Mouse (Mus musculus) olfactory bulb, adult 2 months (tissue): ENCODE measurements at regions not wholly inside any gene's neighbourhood (a gene's known extent, or its start where the extent isn't known, plus 50 kb on each side); places are given as distances from the start of the nearest gene placed in this dataset.

Source experiments
- CTCF ChIP-seq: fragments of 200-500 bp; IDR thresholded peaks from 2 replicates; pipeline ENCODE4 v1.5.1; 2012; ENCODE audit warnings: low read depth, mild to moderate bottlenecking, low read length, moderate library complexity; ENCODE audit not compliant: insufficient read depth
- POLR2A ChIP-seq: fragments of 200-500 bp; IDR thresholded peaks from 2 replicates; pipeline ENCODE4 v1.6.1; 2012; ENCODE audit warnings: mild to moderate bottlenecking, low read depth, low read length, moderate library complexity; ENCODE audit not compliant: insufficient read depth

DNA sequence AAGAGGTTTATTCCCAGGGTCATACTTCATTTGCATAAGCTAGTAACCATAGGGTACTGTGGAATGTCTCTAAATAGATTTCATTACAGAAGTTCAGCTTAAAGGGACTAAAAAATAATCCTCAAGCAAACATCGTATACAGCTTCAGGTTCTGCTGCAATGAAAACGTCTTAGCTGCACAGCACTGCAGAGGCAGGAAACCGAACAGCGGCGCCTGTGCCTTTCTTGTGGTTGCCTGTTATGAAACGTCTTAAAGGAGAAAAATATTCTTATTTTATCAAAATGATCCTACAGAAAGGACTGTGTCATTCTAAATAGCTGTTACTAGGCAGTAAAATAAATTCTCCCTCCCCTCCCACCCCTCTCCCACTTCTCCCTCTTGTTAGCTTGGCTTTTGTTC is 226.0 kb upstream of the Fam241a start:
- TF ChIP-seq CTCF (no peak), POLR2A (no peak)
